Mouse (Mus musculus): ENCODE measurements around the gene Pla2g2f. TPM values are rescaled to one million over a fixed set of nuclear protein-coding genes. Genes with fewer than 3 reads are reported as not detected.

The Pla2g2f gene
- not detected for polyA plus RNA-seq (2014; fragmentation: Illumina TruSeq; extraction: RNeasy Lipid Tissue Mini Kit (QIAGEN cat#74804); ENCODE audit: low read depth, low replicate concordance)

DNA sequence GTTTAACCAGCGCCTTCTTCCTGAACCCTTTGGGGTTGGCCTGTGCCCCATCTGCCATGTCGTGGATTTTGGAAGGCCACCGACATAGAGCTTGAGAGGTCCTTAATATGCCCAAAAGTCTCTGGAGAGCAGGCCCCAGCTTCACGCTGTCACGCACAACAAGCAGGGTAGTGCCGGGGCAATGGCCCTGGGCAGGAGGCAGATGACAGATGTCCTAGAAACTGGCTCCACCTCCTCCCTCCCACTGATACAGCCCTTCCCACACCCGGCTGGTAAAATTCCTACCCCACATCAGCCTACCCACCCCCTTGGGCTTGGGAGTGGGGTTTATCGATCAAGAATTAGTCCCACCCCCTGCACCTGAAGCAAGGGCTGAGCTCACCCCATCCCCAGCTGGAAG, at the start of gene Pla2g2f:
TSS of gene Pla2g2f (minus strand) at position 211 of the 400 bp plus-strand sequence.

DNA sequence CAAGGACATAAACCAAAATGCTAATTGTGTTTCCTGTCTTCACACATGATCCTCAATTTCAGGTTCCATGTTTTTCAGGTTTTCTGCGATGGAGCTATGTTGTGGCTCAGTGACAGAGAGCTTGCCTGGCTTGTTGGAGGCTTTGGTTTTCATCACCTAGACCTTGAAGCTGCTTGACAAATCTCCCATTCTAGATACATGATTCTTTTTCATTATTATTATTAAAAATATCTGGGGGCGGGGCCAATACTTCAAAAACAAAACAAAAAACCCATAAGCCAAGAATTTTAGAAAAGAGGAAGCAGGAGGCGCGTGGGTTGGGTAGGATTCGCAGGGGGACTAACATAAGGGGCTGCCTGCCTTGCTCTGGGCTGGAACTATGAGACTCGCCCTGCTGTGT, 18.0 kb upstream of the Pla2g2f start, which contains the start of gene Pla2g2d:
TSS of gene Pla2g2d (plus strand) at position 301 of the 400 bp plus-strand sequence.

DNA sequence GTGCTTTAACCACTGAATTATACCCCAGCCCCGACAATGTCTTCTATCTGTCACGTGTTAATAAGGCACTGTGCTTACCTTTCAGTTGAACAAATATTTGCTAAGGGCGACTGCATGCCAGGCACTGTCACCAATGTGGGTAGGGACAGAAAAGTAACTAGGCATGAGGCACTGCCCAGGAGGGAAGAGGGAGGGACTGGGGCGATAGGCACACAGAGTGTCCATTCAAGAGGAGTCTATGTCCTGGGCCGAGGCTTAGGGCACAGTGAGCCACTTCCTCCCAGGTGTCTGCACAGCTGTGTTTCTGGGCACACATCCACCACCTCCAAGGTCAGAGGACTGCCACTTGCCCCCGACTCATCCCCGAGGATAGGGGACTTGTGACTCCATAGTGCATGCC, 20.4 kb downstream of the Pla2g2f start, which contains the start of gene Ubxn10:
TSS of gene Ubxn10 (minus strand) at position 137 of the 400 bp plus-strand sequence.

DNA sequence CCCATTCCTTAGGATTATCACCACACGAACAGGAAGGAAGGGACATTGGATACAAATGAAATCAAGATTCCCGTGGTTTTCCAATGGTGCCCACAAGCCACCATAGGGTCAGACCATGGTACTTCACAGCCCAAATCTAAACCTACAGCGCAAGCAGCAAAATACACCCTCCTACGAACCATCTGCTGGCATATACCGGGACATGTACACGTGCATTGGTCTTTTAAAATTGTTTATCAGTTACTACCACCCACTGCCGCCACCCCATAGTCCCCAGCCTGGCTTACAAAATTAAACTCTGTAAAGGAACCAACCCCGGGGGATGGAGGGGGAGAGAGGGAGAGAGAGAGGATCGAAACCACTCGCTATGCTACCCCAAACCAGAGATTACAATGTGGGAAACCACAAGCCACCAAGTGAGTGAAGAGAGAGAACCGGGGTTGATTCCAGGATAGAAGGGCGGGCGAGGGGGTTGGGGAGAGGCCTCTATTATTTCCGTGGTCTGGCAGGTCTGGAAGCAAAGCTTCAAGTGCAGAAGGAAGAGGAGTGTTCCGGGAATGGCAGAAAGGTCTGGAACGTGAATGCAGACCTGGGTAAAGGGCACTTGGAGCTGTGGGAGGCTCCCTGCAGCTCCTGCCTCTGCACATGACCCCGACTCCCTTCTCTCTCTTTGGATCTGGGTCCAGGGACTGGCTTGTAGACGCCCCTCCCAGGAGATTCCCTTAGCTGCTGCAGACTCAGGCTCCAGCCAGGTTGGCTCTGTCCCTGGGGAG, 32.9 kb downstream of the Pla2g2f start, which contains the start of gene Pla2g2c:
TSS of gene Pla2g2c (plus strand) at position 439 of the 773 bp plus-strand sequence.

Other genes with a start within 250 kb of the Pla2g2f start
- not detected for gene Vwa5b1, start 121.7 kb downstream of the Pla2g2f start, polyA plus RNA-seq (2014; fragmentation: Illumina TruSeq; extraction: RNeasy Lipid Tissue Mini Kit (QIAGEN cat#74804); ENCODE audit: low read depth, low replicate concordance)
- gene Pla2g2c, start 32.8 kb downstream of the Pla2g2f start, polyA plus RNA-seq (2014; fragmentation: Illumina TruSeq; extraction: RNeasy Lipid Tissue Mini Kit (QIAGEN cat#74804); ENCODE audit: low read depth, low replicate concordance), result not detected
- gene Ubxn10, start 20.5 kb downstream of the Pla2g2f start, polyA plus RNA-seq (2014; fragmentation: Illumina TruSeq; extraction: RNeasy Lipid Tissue Mini Kit (QIAGEN cat#74804); ENCODE audit: low read depth, low replicate concordance), result not detected
- gene Pla2g2d, start 18.1 kb upstream of the Pla2g2f start, polyA plus RNA-seq (2014; fragmentation: Illumina TruSeq; extraction: RNeasy Lipid Tissue Mini Kit (QIAGEN cat#74804); ENCODE audit: low read depth, low replicate concordance), result not detected
- gene Pla2g5, start 105.9 kb upstream of the Pla2g2f start, polyA plus RNA-seq (2014; fragmentation: Illumina TruSeq; extraction: RNeasy Lipid Tissue Mini Kit (QIAGEN cat#74804); ENCODE audit: low read depth, low replicate concordance), result not detected
- gene Gm13030, start 116.3 kb upstream of the Pla2g2f start, polyA plus RNA-seq (2014; fragmentation: Illumina TruSeq; extraction: RNeasy Lipid Tissue Mini Kit (QIAGEN cat#74804); ENCODE audit: low read depth, low replicate concordance), result not detected
- not detected for gene Pla2g2e, start 120.3 kb upstream of the Pla2g2f start, polyA plus RNA-seq (2014; fragmentation: Illumina TruSeq; extraction: RNeasy Lipid Tissue Mini Kit (QIAGEN cat#74804); ENCODE audit: low read depth, low replicate concordance)
- 0.85 TPM for gene Otud3, start 156.3 kb upstream of the Pla2g2f start, polyA plus RNA-seq (2014; fragmentation: Illumina TruSeq; extraction: RNeasy Lipid Tissue Mini Kit (QIAGEN cat#74804); ENCODE audit: low read depth, low replicate concordance)
- gene Rnf186, start 209.5 kb upstream of the Pla2g2f start, polyA plus RNA-seq (2014; fragmentation: Illumina TruSeq; extraction: RNeasy Lipid Tissue Mini Kit (QIAGEN cat#74804); ENCODE audit: low read depth, low replicate concordance), result 3.2 TPM
- 3.8 TPM for gene Tmco4, start 215.3 kb upstream of the Pla2g2f start, polyA plus RNA-seq (2014; fragmentation: Illumina TruSeq; extraction: RNeasy Lipid Tissue Mini Kit (QIAGEN cat#74804); ENCODE audit: low read depth, low replicate concordance)